Mouse (Mus musculus) lung, postnatal 10 days (tissue): ENCODE measurements at regions not wholly inside any gene's neighbourhood (a gene's known extent, or its start where the extent isn't known, plus 50 kb on each side); places are given as distances from the start of the nearest gene placed in this dataset.
A peak's percentile ranks its signal among the peaks of the same experiment; 100 is the strongest.
"Not testable (repeated sequence)": the region's sequence is repeated elsewhere in the genome, so short reads cannot be mapped to it uniquely, and the experiment has no call there.

ENCODE experiments used
- DNase-seq: peaks from one replicate; pipeline ENCODE4 v3.0.0; 2021

GRCm38 (mm10) chr8:93443631-93444030 lies 64.1 kb upstream of the Ces1h start:
- not testable (repeated sequence) for DNase-seq

GRCm38 (mm10) chr8:93441936-93442335 lies 62.4 kb upstream of the Ces1h start:
- DNase-seq = no peak

GRCm38 (mm10) chr8:93436586-93436985 lies 57.1 kb upstream of the Ces1h start:
- DNase-seq = not testable (repeated sequence)

- peak; percentile 71 for DNase-seq
Measured at GRCm38 (mm10) chr8:93430637-93431036, 51.1 kb upstream of the Ces1h start.
